Mouse (Mus musculus) liver, adult 2 months (tissue): ENCODE measurements around the gene Tab1. TPM values are rescaled to one million over a fixed set of nuclear protein-coding genes. Genes with fewer than 3 reads are reported as not detected.

Source experiments
- DNase-seq: peaks from one replicate; pipeline ENCODE4 v3.0.0-alpha.2; 2011; ENCODE audit warnings: low read depth, low spot score; ENCODE audit errors: extremely low read depth
- H3K27ac ChIP-seq: fragments of 200-500 bp; replicated peaks from 2 replicates; pipeline ENCODE4 v1.5.1; 2012; ENCODE audit warnings: low read depth, mild to moderate bottlenecking, control low read depth, inconsistent platforms, low read length; ENCODE audit not compliant: insufficient read depth
- H3K27me3 ChIP-seq: fragments of 200-500 bp; 2 replicates; pipeline ENCODE4 v1.6.1; 2012; ENCODE audit warnings: mild to moderate bottlenecking, moderate library complexity, low read length, inconsistent platforms; ENCODE audit not compliant: control insufficient read depth, insufficient read depth
- H3K36me3 ChIP-seq: fragments of 200-500 bp; 2 replicates; pipeline ENCODE4 v1.6.1; 2012; ENCODE audit warnings: low read length, inconsistent platforms; ENCODE audit not compliant: control insufficient read depth, insufficient read depth
- H3K4me1 ChIP-seq: fragments of 200-500 bp; 2 replicates; pipeline ENCODE4 v1.6.1; 2011; ENCODE audit warnings: low read length; ENCODE audit not compliant: control insufficient read depth, insufficient read depth
- H3K4me3 ChIP-seq: fragments of 200-500 bp; 2 replicates; pipeline ENCODE4 v1.5.1; 2011; ENCODE audit warnings: low read depth, mild to moderate bottlenecking, control low read depth, low read length, moderate library complexity; ENCODE audit not compliant: insufficient read depth
- H3K79me2 ChIP-seq: fragments of 200-500 bp; 2 replicates; pipeline ENCODE4 v1.6.1; 2012; ENCODE audit warnings: inconsistent platforms, mild to moderate bottlenecking, low read length, moderate library complexity; ENCODE audit not compliant: control insufficient read depth, insufficient read depth
- H3K9ac ChIP-seq: fragments of 200-500 bp; 2 replicates; pipeline ENCODE4 v1.6.1; 2012; ENCODE audit warnings: low read depth, mild to moderate bottlenecking, control low read depth, inconsistent platforms, low read length
- CTCF ChIP-seq: fragments of 200-500 bp; IDR thresholded peaks from 2 replicates; pipeline ENCODE4 v1.5.1; 2011; ENCODE audit warnings: low read depth, low read length, control low read depth
- POLR2A ChIP-seq: fragments of 200-500 bp; IDR thresholded peaks from 2 replicates; pipeline ENCODE4 v1.6.1; 2011; ENCODE audit warnings: low read length, control low read depth; ENCODE audit not compliant: insufficient read depth; ENCODE audit errors: extremely low read depth
- WGBS: fragments of 180-500 bp; shearing (Covaris S2); methylation state at CpG from one replicate; pipeline ENCODE4 v1.1.7; 2018; 5-methylcytosine and 5-hydroxymethylcytosine counted together
- polyA plus RNA-seq: library from polyadenylated mRNA; depleted of rRNA; stranded (reverse); fragments of >200 nt; gene quantifications from 2 replicates; pipeline ENCODE4 v1.2.3, GENCODE M21; 2012
- total RNA-seq: library from RNA; depleted of rRNA; stranded (reverse); fragments of >200 nt; gene quantifications from 2 replicates; pipeline ENCODE4 v1.2.3, GENCODE M21; 2014

The Tab1 gene
- total and polyA plus RNA-seq, 2 experiments = 4.1 to 5.0 TPM

DNA sequence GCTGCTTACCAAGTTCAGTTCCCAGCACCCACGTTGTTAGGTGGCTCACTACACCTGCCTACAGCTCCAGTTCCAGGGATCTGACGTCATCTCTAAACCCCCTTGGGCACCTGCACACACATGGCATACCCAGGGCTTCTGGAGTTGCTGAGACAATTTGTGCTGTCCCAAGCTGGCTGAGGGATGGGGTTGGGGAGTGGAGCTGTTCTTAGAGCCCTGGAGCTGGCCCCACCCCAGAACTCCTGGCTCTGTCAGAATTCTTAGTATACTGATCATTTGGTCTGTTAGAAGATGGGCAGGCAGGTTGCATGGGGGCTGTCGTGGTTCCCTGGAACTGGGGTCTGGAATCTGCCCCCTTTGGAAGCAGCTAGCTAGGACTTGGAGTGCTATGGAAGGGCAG, 32.7 kb upstream of the Tab1 start:
- Histone ChIP-seq H3K36me3 (no peaks in the 10 kb centered on the region), H3K27me3 (no peaks in the 10 kb centered on the region), H3K79me2 (no peaks in the 10 kb centered on the region), H3K4me3 (no peak overlapping the region), H3K4me1 (no peaks in the 10 kb centered on the region), H3K27ac (no peak overlapping the region), H3K9ac (no peak overlapping the region)
- WGBS = 89% methylated on average over 3 of the region's 3 CpGs
- no peak for DNase-seq
- no peak for TF ChIP-seq CTCF
- TF ChIP-seq POLR2A = no peak

- no peaks in the 10 kb centered on the region for H3K79me2 ChIP-seq
- no peak for TF ChIP-seq POLR2A
- TF ChIP-seq CTCF = no peak
- no peaks in the 10 kb centered on the region for H3K4me1 ChIP-seq
- no peaks in the 10 kb centered on the region for H3K27me3 ChIP-seq
- no peak overlapping the region for H3K27ac ChIP-seq
- H3K4me3 ChIP-seq = no peak overlapping the region
- no peaks in the 10 kb centered on the region for H3K36me3 ChIP-seq
- DNase-seq = no peak
- H3K9ac ChIP-seq = no peak overlapping the region
- WGBS = 80% methylated on average over 10 of the region's 10 CpGs
These were observed 32.1 kb upstream of the Tab1 start for GRCm38 (mm10) chr15:80100871-80101270.

- TF ChIP-seq CTCF (no peak), POLR2A (no peak)
- WGBS = 86% methylated on average over 6 of the region's 6 CpGs
These were observed 31.4 kb upstream of the Tab1 start for GRCm38 (mm10) chr15:80101503-80101902.

DNA sequence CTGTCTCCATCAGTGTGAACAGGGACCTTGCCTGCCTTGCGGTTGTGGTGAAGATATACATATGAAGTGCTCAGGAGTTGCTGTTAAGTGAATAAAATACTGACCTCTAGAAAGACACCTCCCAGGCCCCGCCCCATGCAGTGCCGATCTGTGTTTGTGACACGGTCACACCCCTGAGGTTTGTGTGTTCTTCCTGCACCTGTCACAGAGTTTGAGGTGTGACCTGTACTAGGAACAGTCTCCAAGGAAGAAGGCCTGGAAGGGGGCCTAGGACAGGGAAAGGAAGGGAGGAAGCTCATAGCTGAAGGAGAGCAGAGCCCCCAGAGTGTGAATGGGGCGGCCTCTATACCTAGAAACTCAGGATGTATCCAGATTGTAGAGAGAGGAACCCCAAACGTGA, 30.4 kb upstream of the Tab1 start:
- H3K4me3 ChIP-seq = no peak overlapping the region
- H3K27me3 ChIP-seq = no peaks in the 10 kb centered on the region
- no peaks in the 10 kb centered on the region for H3K36me3 ChIP-seq
- no peak overlapping the region for H3K9ac ChIP-seq
- 80% methylated on average over 6 of the region's 6 CpGs for WGBS
- no peaks in the 10 kb centered on the region for H3K79me2 ChIP-seq
- H3K27ac ChIP-seq = no peak overlapping the region
- no peaks in the 10 kb centered on the region for H3K4me1 ChIP-seq
- no peak for DNase-seq
- TF ChIP-seq CTCF = no peak
- TF ChIP-seq POLR2A = no peak

More at GRCm38 (mm10) chr15:80101503-80101902, 31.4 kb upstream of the Tab1 start:
- Histone ChIP-seq H3K27me3 (no peaks in the 10 kb centered on the region), H3K4me1 (no peaks in the 10 kb centered on the region), H3K27ac (no peak overlapping the region), H3K79me2 (no peaks in the 10 kb centered on the region), H3K4me3 (no peak overlapping the region), H3K9ac (no peak overlapping the region), H3K36me3 (no peaks in the 10 kb centered on the region)
- DNase-seq = no peak

GRCm38 (mm10) chr15:80105490-80106410, 27.2 kb upstream of the Tab1 start:
- H3K27me3 ChIP-seq = no peaks in the 10 kb centered on the region
- TF ChIP-seq POLR2A = no peak
- no peak for TF ChIP-seq CTCF
- no peak overlapping the region for H3K4me3 ChIP-seq
- WGBS = 75% methylated on average over 12 of the region's 12 CpGs
- no peaks in the 10 kb centered on the region for H3K79me2 ChIP-seq
- H3K4me1 ChIP-seq = no peaks in the 10 kb centered on the region
- no peak for DNase-seq
- no peak overlapping the region for H3K27ac ChIP-seq
- H3K36me3 ChIP-seq = no peaks in the 10 kb centered on the region
- H3K9ac ChIP-seq = no peak overlapping the region

DNA sequence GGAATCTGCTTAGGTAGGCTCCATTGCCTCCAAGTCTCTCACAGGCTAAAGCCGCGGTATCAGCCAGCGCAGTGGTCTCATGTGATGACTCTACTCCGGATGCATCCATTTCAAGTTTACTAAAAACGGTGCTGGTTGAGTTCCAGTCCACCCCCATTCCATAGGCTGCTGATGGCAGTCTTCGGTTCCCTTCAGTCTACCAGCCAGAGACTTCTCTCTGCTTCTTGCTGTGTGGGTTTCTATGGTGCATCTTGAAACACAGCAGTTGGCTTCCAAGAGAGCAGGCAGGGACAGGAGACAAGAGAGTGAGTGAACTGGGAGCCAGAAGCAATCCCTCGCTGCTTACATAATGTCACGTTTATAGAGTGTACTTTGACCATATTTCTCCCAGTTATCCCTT, 25.8 kb upstream of the Tab1 start:
- no peak overlapping the region for H3K4me3 ChIP-seq
- H3K4me1 ChIP-seq = no peaks in the 10 kb centered on the region
- DNase-seq = no peak
- H3K36me3 ChIP-seq = no peaks in the 10 kb centered on the region
- H3K27ac ChIP-seq = no peak overlapping the region
- H3K79me2 ChIP-seq = no peaks in the 10 kb centered on the region
- H3K9ac ChIP-seq = no peak overlapping the region
- H3K27me3 ChIP-seq = no peaks in the 10 kb centered on the region
- WGBS = 91% methylated on average over 8 of the region's 8 CpGs
- TF ChIP-seq POLR2A (no peak), CTCF (no peak)
